12 mouse cellular contexts compared by ENCODE assay signal in the genomic region with DNA sequence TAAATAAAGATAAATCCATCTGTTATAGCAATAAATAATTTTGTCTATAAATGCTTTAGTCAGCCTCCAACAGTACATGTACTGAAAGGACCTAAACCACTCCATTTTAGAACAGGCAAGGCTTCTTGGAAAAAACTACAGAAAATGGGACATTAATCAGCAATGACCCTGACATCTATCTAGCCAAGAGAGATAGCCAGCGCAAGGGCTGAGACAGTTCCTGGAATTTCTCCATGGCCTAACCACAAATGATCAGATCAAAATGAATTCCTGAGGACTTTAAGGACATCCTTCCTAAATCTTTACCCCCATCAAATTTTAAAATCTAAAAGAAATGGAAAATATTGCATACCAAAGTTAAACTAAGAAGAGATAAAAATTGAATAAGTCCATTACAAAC.
"Had no signal": no experiment of that assay in that cellular context is flagged by ENCODE, and none has a peak within 500 bp of the region (broad histone marks: within the 10 kb centered on the region; RNA-seq: fewer than 3 reads in every experiment).

No protein-coding gene starts in this region.

- DNase-seq: gastrocnemius, postnatal 14 days; gastrocnemius, postnatal 36 days; heart, adult 11 months; heart, adult 2 months; heart, postnatal 14 days; heart, postnatal 36 days; kidney, adult 11 months; kidney, adult 2 months; kidney, postnatal 10 days; kidney, postnatal 25 days; kidney, postnatal 4 days; left cerebral cortex, postnatal 4 days had no signal
